Mouse (Mus musculus) heart, embryonic 13.5 days (tissue): ENCODE measurements around the gene Epb41. TPM values are rescaled to one million over a fixed set of nuclear protein-coding genes. Genes with fewer than 3 reads are reported as not detected.

ENCODE experiments used
- ATAC-seq: fragments of 200-750 bp; cut with Nextera tagmentation; 2 replicates; pipeline ENCODE4 v1.8.0; 2017; ENCODE audit warnings: moderate TSS enrichment; ENCODE audit not compliant: insufficient number of reproducible peaks, low FRiP score, low TSS enrichment; ENCODE audit errors: extremely low read depth
- H3K27ac ChIP-seq: fragments of 300-500 bp; sonication (generic); replicated peaks from 2 replicates; pipeline ENCODE4 v1.5.1; 2015; ENCODE audit warnings: moderate library complexity, mild to moderate bottlenecking, inconsistent platforms
- H3K27me3 ChIP-seq: fragments of 300-500 bp; sonication (generic); replicated peaks from 2 replicates; pipeline ENCODE4 v1.6.1; 2015; ENCODE audit warnings: mild to moderate bottlenecking, inconsistent platforms
- H3K36me3 ChIP-seq: fragments of 300-500 bp; sonication (generic); 2 replicates; pipeline ENCODE4 v1.6.1; 2015; ENCODE audit warnings: mild to moderate bottlenecking, inconsistent platforms
- H3K4me1 ChIP-seq: fragments of 300-500 bp; sonication (generic); 2 replicates; pipeline ENCODE4 v1.6.1; 2015; ENCODE audit warnings: inconsistent platforms
- H3K4me2 ChIP-seq: fragments of 300-500 bp; sonication (generic); 2 replicates; pipeline ENCODE4 v1.6.1; 2015; ENCODE audit warnings: inconsistent platforms, mild to moderate bottlenecking, moderate library complexity
- H3K4me3 ChIP-seq: fragments of 300-500 bp; sonication (generic); 2 replicates; pipeline ENCODE4 v1.5.1; 2015; ENCODE audit warnings: moderate library complexity, mild to moderate bottlenecking, inconsistent platforms
- H3K9ac ChIP-seq: fragments of 300-500 bp; sonication (generic); 2 replicates; pipeline ENCODE4 v1.6.1; 2015; ENCODE audit warnings: inconsistent platforms, mild to moderate bottlenecking, moderate library complexity
- H3K9me3 ChIP-seq: fragments of 300-500 bp; sonication (generic); 2 replicates; pipeline ENCODE4 v1.6.1; 2016; ENCODE audit warnings: inconsistent platforms
- WGBS: fragments of 180-500 bp; shearing (Covaris S2); methylation state at CpG from one replicate; pipeline ENCODE4 v1.1.7; 2015; ENCODE audit warnings: mixed read lengths; 5-methylcytosine and 5-hydroxymethylcytosine counted together
- polyA plus RNA-seq: library from polyadenylated mRNA; unstranded; fragments of >200 nt; fragmentation: Nextera tagmentation; extraction: Ambion mirVana; gene quantifications from 2 replicates; pipeline ENCODE4 v1.2.1, GENCODE M21; 2015

The Epb41 gene
- polyA plus RNA-seq, 1 experiment from 2014 or later, result 76.5 TPM

GRCm38 (mm10) chr4:132027167-132027566, 48.0 kb downstream of the Epb41 start:
- Histone ChIP-seq H3K4me3 (no peak overlapping the region), H3K4me1 (peaks cover 36% of the 10 kb centered on the region), H3K9ac (no peak overlapping the region), H3K36me3 (peaks cover 4% of the 10 kb centered on the region; the same call in 1 of the 2 replicates), H3K4me2 (peak overlapping the region; percentile 25), H3K27ac (no peak overlapping the region), H3K27me3 (no peaks in the 10 kb centered on the region), H3K9me3 (0 out of 2 replicates have a peak, but pooled peaks cover 3% of the 10 kb centered on the region)
- ATAC-seq, result no peak
- WGBS, result 82% methylated on average over 6 of the region's 6 CpGs

DNA sequence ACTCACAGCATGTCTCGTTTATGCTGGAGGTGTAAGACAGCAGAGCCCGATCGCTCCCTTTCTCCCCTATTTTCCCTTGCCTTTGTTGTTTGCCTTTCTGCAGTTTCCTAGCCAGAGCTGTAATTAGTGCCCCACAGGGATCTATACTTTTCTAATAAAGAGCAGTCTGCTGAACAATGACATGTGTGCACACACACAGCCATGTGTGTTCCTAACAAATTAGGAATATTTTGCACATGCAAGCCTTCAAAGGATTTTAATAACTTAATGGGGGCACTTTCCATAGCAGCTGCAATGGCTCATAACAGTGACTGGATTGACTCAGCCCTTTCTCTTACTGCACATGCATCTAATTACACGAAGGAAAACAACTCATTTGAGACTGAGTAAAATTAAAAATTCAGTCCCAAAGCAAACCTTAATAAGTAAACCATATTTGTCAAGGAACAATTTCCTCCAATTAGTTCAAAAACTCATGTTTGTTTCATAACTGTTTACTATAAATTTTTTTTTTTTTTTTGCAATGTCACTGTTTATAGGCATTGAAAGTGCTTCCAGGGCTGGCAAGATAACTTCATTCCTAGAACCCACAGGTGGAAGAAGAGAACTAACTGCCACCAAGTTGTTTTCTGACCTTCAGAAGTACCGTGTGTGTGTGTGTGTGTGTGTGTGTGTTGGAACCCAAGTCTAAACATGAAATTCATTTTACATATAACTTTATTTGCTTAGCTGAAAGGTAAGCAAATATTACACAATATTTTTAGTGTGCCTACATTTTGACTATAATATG, 49.2 kb downstream of the Epb41 start:
- Histone ChIP-seq H3K36me3 (peaks cover 8% of the 10 kb centered on the region), H3K9ac (no peak overlapping the region), H3K4me2 (peak overlapping the region; percentile 33), H3K4me1 (peaks cover 35% of the 10 kb centered on the region), H3K9me3 (0 out of 2 replicates have a peak, but pooled peaks cover 3% of the 10 kb centered on the region), H3K27ac (no peak overlapping the region), H3K4me3 (no peak overlapping the region), H3K27me3 (no peaks in the 10 kb centered on the region)
- WGBS, result 54% methylated on average over 5 of the region's 5 CpGs
- no peak for ATAC-seq

GRCm38 (mm10) chr4:132025264-132025663, 49.9 kb downstream of the Epb41 start:
- Histone ChIP-seq H3K4me2 (peak overlapping the region; percentile 33; the same call in 1 of the 2 replicates), H3K4me3 (no peak overlapping the region), H3K36me3 (peaks cover 8% of the 10 kb centered on the region), H3K27me3 (no peaks in the 10 kb centered on the region), H3K4me1 (peaks cover 35% of the 10 kb centered on the region), H3K9me3 (0 out of 2 replicates have a peak, but pooled peaks cover 3% of the 10 kb centered on the region), H3K9ac (no peak overlapping the region), H3K27ac (no peak overlapping the region; the same call in 1 of the 2 replicates)
- ATAC-seq, result no peak
- whole genome bisulfite sequencing, result 73% methylated on average over 2 of the region's 2 CpGs

- Histone ChIP-seq H3K9me3 (0 out of 2 replicates have a peak, but pooled peaks cover 3% of the 10 kb centered on the region), H3K4me2 (no peak overlapping the region), H3K9ac (no peak overlapping the region), H3K4me1 (peaks cover 30% of the 10 kb centered on the region), H3K36me3 (peaks cover 8% of the 10 kb centered on the region), H3K27ac (no peak overlapping the region), H3K4me3 (no peak overlapping the region), H3K27me3 (no peaks in the 10 kb centered on the region)
- no peak for ATAC-seq
- WGBS, result 97% methylated on average over 2 of the region's 2 CpGs
Measured at GRCm38 (mm10) chr4:132023816-132024215, 51.3 kb downstream of the Epb41 start.

DNA sequence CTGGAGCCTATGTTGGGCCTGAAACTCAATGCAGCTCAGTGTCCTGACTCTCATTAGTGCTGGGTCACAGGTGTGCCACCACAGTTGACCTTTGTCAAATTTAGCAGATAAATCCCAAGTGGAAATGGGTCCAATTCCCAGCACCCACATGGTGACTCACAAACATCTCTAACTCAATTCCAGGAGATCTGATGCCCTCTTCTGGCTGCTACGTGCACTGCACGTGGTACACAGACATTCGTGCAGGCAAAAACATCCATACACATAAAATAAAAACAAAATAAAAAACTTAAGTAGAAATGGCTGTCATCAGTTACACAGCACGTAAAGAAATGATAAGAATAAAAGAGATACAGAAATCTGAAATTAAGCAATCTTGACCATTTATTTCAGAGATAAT, 52.5 kb downstream of the Epb41 start:
- ATAC-seq, result no peak
- Histone ChIP-seq H3K36me3 (peaks cover 8% of the 10 kb centered on the region), H3K27ac (no peak overlapping the region), H3K9me3 (0 out of 2 replicates have a peak, but pooled peaks cover 3% of the 10 kb centered on the region), H3K4me3 (no peak overlapping the region), H3K4me2 (no peak overlapping the region), H3K9ac (no peak overlapping the region), H3K4me1 (peaks cover 32% of the 10 kb centered on the region), H3K27me3 (no peaks in the 10 kb centered on the region)
- WGBS, result 92% methylated on average over 4 of the region's 4 CpGs

- Histone ChIP-seq H3K4me2 (no peak overlapping the region), H3K4me3 (no peak overlapping the region), H3K9me3 (0 out of 2 replicates have a peak, but pooled peaks cover 3% of the 10 kb centered on the region), H3K27ac (no peak overlapping the region), H3K27me3 (no peaks in the 10 kb centered on the region), H3K4me1 (peaks cover 28% of the 10 kb centered on the region), H3K9ac (no peak overlapping the region), H3K36me3 (peaks cover 8% of the 10 kb centered on the region)
- ATAC-seq, result no peak
- 76% methylated on average over 7 of the region's 7 CpGs for WGBS
Measured at GRCm38 (mm10) chr4:132021883-132022282, 53.2 kb downstream of the Epb41 start.

- Histone ChIP-seq H3K4me1 (peaks cover 27% of the 10 kb centered on the region), H3K9me3 (0 out of 2 replicates have a peak, but pooled peaks cover 3% of the 10 kb centered on the region), H3K27ac (no peak overlapping the region), H3K27me3 (no peaks in the 10 kb centered on the region), H3K4me3 (no peak overlapping the region), H3K9ac (no peak overlapping the region), H3K36me3 (peaks cover 4% of the 10 kb centered on the region), H3K4me2 (no peak overlapping the region)
- no peak for ATAC-seq
- 57% methylated on average over 4 of the region's 4 CpGs for WGBS
Measured at GRCm38 (mm10) chr4:132018547-132018946, 56.6 kb downstream of the Epb41 start.

DNA sequence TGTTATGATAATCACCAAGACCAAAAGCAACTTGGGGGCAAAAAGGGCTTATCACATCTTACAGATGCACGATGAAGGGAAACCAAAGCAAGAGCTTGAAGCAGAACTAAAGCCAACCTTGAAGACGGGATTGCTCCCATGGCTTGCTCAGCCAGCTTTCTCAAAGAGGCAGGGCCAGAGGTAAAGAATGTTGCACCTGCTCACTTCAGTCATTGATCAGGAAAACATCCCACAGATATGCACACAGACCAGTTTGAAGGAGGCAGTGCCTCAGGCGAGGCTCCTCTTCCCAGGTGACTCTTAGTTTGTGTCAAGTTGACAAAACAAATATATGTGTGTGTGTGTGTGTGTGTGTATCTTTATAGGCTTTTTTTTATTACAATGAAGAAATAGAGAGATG, 59.7 kb downstream of the Epb41 start:
- no peak for ATAC-seq
- Histone ChIP-seq H3K9me3 (no peaks in the 10 kb centered on the region), H3K27ac (no peak overlapping the region), H3K9ac (no peak overlapping the region), H3K27me3 (no peaks in the 10 kb centered on the region), H3K4me2 (no peak overlapping the region), H3K4me3 (no peak overlapping the region), H3K4me1 (peaks cover 16% of the 10 kb centered on the region), H3K36me3 (no peaks in the 10 kb centered on the region)
- WGBS, result 75% methylated on average over 3 of the region's 3 CpGs

GRCm38 (mm10) chr4:132011619-132012018, 63.5 kb downstream of the Epb41 start:
- 0 out of 2 replicates have a peak, but pooled peaks cover 6% of the 10 kb centered on the region for H3K4me1 ChIP-seq
- peaks cover 6% of the 10 kb centered on the region for H3K36me3 ChIP-seq
- no peak overlapping the region for H3K27ac ChIP-seq
- H3K27me3 ChIP-seq, result no peaks in the 10 kb centered on the region
- 96% methylated on average over 3 of the region's 3 CpGs for WGBS
- no peaks in the 10 kb centered on the region for H3K9me3 ChIP-seq
- ATAC-seq, result no peak
- H3K4me2 ChIP-seq, result no peak overlapping the region
- no peak overlapping the region for H3K4me3 ChIP-seq
- H3K9ac ChIP-seq, result no peak overlapping the region

DNA sequence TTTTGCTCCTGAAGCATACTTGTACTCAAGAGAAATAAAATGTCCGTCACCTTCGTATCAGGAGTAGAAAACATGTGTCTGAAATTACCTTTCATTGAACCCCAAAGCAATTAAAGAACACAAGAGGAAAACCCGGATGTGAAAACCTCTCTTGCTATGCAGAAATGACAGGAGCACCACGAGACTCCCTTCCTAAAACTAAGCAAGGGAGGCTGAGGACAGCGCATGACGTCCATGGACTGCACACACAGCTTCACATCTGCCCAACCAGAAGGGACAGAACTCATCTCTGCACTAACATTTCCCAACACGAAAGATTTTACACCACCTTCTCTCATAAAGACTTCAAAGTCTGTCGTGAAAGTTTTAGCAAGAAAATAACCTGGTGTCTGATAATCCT, 64.7 kb downstream of the Epb41 start:
- H3K4me1 ChIP-seq, result 0 out of 2 replicates have a peak, but pooled peaks cover 6% of the 10 kb centered on the region
- no peaks in the 10 kb centered on the region for H3K9me3 ChIP-seq
- H3K27me3 ChIP-seq, result no peaks in the 10 kb centered on the region
- no peak overlapping the region for H3K27ac ChIP-seq
- H3K9ac ChIP-seq, result no peak overlapping the region
- no peak overlapping the region for H3K4me3 ChIP-seq
- WGBS, result 85% methylated on average over 8 of the region's 8 CpGs
- H3K4me2 ChIP-seq, result no peak overlapping the region
- no peak for ATAC-seq
- H3K36me3 ChIP-seq, result peaks cover 17% of the 10 kb centered on the region

GRCm38 (mm10) chr4:132008191-132008590, 66.9 kb downstream of the Epb41 start:
- H3K9me3 ChIP-seq, result no peaks in the 10 kb centered on the region

More at GRCm38 (mm10) chr4:132008191-132008590, 66.9 kb downstream of the Epb41 start:
- no peak overlapping the region for H3K4me3 ChIP-seq
- H3K36me3 ChIP-seq, result peaks cover 37% of the 10 kb centered on the region
- no peak overlapping the region for H3K9ac ChIP-seq
- no peaks in the 10 kb centered on the region for H3K27me3 ChIP-seq
- WGBS, result 88% methylated on average over 5 of the region's 5 CpGs
- H3K4me2 ChIP-seq, result no peak overlapping the region
- no peak for ATAC-seq
- H3K4me1 ChIP-seq, result 0 out of 2 replicates have a peak, but pooled peaks cover 6% of the 10 kb centered on the region
- H3K27ac ChIP-seq, result no peak overlapping the region
